Mouse (Mus musculus): ENCODE data around the gene Gsk3b.

DNA sequence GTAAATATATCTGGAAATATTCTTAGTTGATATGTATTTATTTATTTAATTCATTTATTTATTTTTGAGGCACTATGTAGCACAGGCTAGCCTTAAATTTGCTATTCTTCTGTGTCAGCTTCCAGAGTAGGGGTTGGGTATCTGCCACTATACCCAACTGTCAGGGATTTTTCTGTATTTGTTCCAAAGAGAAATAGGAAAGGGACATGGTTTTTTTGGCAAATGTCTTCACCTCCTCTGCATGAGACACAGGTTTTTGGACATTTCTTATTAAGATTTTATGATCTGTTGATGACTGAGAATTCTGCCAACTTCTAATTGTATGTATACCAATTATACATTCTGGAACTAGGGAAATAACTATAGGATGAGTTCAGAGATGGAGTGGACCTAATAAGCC, 10.5 kb downstream of the Gsk3b start:
- TF ChIP-seq GATA1 (IDR thresholded peaks at IDR 0.05; ENCODE audit: borderline replicate concordance, low read length) (no peak), FLI1 (IDR thresholded peaks at IDR 0.05; ENCODE audit: low read length) (no peak)
